Mouse (Mus musculus) heart, adult 2 months (tissue): ENCODE measurements around the gene Polr2j. TPM values are rescaled to one million over a fixed set of nuclear protein-coding genes. Genes with fewer than 3 reads are reported as not detected.

Source experiments
- DNase-seq, 2 experiments: peaks; one replicate each; pipeline ENCODE4 v3.0.0; 2021
- H3K27ac ChIP-seq: fragments of 200-600 bp; 2 replicates; pipeline ENCODE4 v1.8.1; 2022
- H3K27me3 ChIP-seq: fragments of 200-500 bp; 2 replicates; pipeline ENCODE4 v1.6.1; 2012; ENCODE audit warnings: mild to moderate bottlenecking, low read length, inconsistent platforms, mixed read lengths; ENCODE audit not compliant: control insufficient read depth, insufficient read depth
- H3K36me3 ChIP-seq: fragments of 200-500 bp; 2 replicates; pipeline ENCODE4 v1.6.1; 2012; ENCODE audit warnings: low read length, inconsistent platforms; ENCODE audit not compliant: control insufficient read depth, insufficient read depth
- H3K4me1 ChIP-seq: fragments of 200-500 bp; 2 replicates; pipeline ENCODE4 v1.6.1; 2011; ENCODE audit warnings: low read length; ENCODE audit not compliant: control insufficient read depth, insufficient read depth
- H3K4me3 ChIP-seq: fragments of 200-600 bp; 2 replicates; pipeline ENCODE4 v1.8.1; 2022
- H3K79me2 ChIP-seq: fragments of 200-500 bp; replicated peaks from 2 replicates; pipeline ENCODE4 v1.6.1; 2012; ENCODE audit warnings: mild to moderate bottlenecking, inconsistent platforms, low read length, moderate library complexity, mixed read lengths; ENCODE audit not compliant: control insufficient read depth, insufficient read depth
- H3K9ac ChIP-seq: fragments of 200-500 bp; 2 replicates; pipeline ENCODE4 v1.6.1; 2012; ENCODE audit warnings: low read depth, mild to moderate bottlenecking, control low read depth, inconsistent platforms, low read length, mixed read lengths
- CTCF ChIP-seq: fragments of 200-600 bp; IDR thresholded peaks from 2 replicates; pipeline ENCODE4 v1.8.1; 2022; ENCODE audit warnings: antibody characterized with exemption, mild to moderate bottlenecking, moderate library complexity
- EP300 ChIP-seq: fragments of 200-500 bp; IDR thresholded peaks from 2 replicates; pipeline ENCODE4 v1.6.1; 2011; ENCODE audit warnings: low read depth, low read length, control low read depth; ENCODE audit not compliant: insufficient read depth
- POLR2A ChIP-seq: fragments of 200-500 bp; IDR thresholded peaks from 2 replicates; pipeline ENCODE4 v1.6.1; 2011; ENCODE audit warnings: mild to moderate bottlenecking, low read depth, low read length, control low read depth; ENCODE audit not compliant: insufficient read depth
- WGBS: fragments of 180-500 bp; shearing (Covaris S2); methylation state at CpG from one replicate; pipeline ENCODE4 v1.1.7; 2018; 5-methylcytosine and 5-hydroxymethylcytosine counted together
- intact Hi-C: fragments of 180-260 bp; cut with DNase I; formaldehyde crosslinking; loops from one replicate; pipeline ENCODE4 v1.15.1; 2025
- long read RNA-seq: library from polyadenylated mRNA; stranded (forward); transcript quantifications from one replicate; pipeline ENCODE4 v2.0.0, GENCODE M21; 2021
- polyA plus RNA-seq: library from polyadenylated mRNA; depleted of rRNA; stranded (reverse); fragments of >200 nt; gene quantifications from 2 replicates; pipeline ENCODE4 v1.2.3, GENCODE M21; 2012; rRNA removed
- total RNA-seq, 2 experiments: library from RNA; stranded (reverse); gene quantifications; 2 replicates each; pipeline ENCODE4 v1.2.3; 2021

Gene Polr2j
- total RNA-seq (10 to 100 TPM; 63.5 to 89.3 TPM), polyA plus RNA-seq (66.9 and 70.9 TPM in 2 replicates)
- long read RNA-seq, transcript Polr2j-201 (4 exons, 646 nt), result major isoform, 40 of 41 reads
- long read RNA-seq, partial matches to known transcripts, result 0 of 41 reads
- long read RNA-seq, other reads (novel, unspliced or antisense), result 1 of 41 reads

DNA sequence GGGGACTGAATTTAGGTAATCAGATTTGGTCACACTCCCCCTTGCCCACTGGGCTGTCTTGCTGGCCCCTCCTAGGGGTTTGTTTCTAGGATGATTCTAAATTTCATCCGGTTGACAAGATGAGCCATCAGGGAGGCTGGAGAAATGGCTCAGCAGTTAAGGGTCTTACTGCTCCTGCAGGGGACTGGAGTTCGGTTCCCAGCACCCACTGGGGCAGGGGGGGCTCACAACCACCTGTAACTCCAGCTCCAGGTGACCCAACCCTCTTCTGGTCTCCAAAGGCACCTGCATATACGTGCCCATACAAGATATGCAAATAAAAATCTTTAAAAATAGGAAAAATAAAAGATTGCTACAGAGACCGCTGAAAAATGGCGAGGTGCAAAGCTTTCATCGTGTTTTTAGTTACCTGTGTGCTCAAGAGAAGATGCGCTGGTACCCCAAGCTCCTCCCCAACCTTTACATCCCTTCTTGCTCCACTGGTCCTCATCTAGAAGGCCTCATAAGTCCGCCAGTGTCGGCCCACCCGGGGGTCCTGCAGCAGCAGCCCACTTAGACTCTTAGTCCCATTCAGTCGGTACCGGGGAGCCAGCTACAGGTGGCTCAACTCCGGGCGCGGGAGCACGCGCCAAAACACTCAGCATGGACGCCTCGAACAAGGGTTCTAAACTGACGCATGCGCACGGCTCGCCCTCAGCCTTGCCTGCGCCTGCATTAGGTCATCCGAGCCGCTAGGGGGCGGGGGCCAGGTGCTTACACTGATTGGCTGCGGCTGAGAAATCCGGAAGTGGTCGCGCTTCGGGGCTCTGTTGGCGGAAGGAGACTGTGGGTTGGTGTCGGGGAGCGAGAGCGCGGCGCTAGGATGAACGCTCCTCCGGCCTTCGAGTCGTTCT, at the start of gene Polr2j:
Gene Polr2j (plus strand): TSS at position 741 of the 893 bp plus-strand sequence.
- Histone ChIP-seq H3K9ac (peak within 1 kb of the TSS; percentile 81), H3K4me3 (peak within 1 kb of the TSS; percentile 83), H3K4me1 (peaks cover 3% of the 10 kb centered on the region; the same call in 1 of the 2 replicates), H3K27me3 (no peaks in the 10 kb centered on the region), H3K79me2 (no peaks in the 10 kb centered on the region; the same call in 1 of the 2 replicates), H3K36me3 (no peaks in the 10 kb centered on the region), H3K27ac (peak within 1 kb of the TSS; percentile 84)
- intact Hi-C loops, result loop anchor here (1.0 to 2.0 kb wide), 2 partner anchors 20 to 31 kb away; partner anchors contain the start of genes Alkbh4 and Lrwd1
- DNase-seq, result peak; percentile 95 to 97
- 3% methylated on average over 42 of the region's 42 CpGs for WGBS
- TF ChIP-seq POLR2A, result peak; percentile 93
- TF ChIP-seq EP300, result peak; percentile 64; the same call in 1 of the 2 replicates
- TF ChIP-seq CTCF, result no peak

DNA sequence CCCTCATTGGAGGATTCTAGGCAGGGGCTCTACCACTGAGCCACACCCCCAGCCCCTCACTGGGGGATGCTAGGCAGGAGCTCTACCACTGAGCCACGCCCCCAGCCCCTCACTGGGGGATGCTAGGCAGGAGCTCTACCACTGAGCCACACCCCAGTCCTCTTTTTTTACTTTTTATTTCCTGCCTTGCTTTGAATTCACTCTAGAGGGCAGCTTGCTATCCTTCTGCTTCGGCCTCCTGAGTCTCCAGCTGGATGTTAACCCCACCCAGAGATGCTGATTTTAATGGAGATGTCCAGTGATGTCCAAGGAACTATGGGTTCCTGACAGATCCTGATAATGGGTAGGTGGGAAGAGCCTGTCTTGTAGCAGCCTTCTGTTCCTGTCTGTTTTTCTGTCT, 47.0 kb upstream of the Polr2j start:
- H3K27ac ChIP-seq, result no peak overlapping the region
- H3K9ac ChIP-seq, result no peak overlapping the region
- H3K36me3 ChIP-seq, result no peaks in the 10 kb centered on the region
- 60% methylated on average over 2 of the region's 2 CpGs for WGBS
- no peak for TF ChIP-seq POLR2A
- TF ChIP-seq EP300, result no peak
- TF ChIP-seq CTCF, result no peak
- 0 out of 2 replicates have a peak, but pooled peaks cover 1% of the 10 kb centered on the region for H3K4me1 ChIP-seq
- intact Hi-C loops, result no loop called here
- H3K27me3 ChIP-seq, result no peaks in the 10 kb centered on the region
- no peaks in the 10 kb centered on the region for H3K79me2 ChIP-seq
- no peak overlapping the region for H3K4me3 ChIP-seq
- no peak for DNase-seq

DNA sequence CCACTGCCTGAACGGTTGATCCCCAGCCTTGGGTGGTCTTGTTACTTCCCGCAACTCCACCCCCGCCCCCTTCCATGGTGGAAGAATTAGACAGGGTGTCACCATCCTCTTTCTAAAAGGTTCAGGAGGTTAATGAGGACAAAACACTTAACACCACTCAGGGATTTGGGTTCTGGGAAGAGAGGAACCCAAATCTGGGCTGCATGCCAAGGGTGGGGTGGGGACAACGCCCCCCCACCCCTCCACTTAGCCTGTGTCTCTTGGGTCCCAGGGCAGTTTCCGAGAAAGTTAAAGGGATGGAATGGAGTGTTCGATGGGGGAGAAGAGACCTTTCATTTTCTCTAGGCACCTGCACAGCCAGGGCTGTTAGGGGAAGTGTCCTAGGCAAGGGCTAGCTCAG, 43.4 kb upstream of the Polr2j start:
- no peaks in the 10 kb centered on the region for H3K27me3 ChIP-seq
- intact Hi-C loops, result no loop called here

DNA sequence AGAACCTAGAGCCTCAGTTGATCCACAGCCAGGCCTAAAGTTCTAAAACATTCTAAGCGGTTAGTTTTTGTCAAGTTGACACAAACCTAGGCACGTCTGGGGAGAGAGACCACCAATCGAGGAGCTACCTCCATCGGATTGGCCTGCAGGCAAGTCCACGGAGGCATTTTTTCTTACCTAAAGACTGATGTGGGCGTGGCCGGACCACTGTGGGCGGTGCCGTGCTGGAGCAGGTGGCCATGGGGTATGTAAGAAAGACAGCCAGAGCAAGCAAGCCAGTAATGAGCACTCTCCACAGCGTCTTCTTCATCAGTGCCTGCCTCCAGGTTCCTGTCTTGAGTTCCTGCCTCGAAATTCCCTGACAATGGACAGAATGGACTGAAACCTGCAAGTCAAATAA, 42.9 kb upstream of the Polr2j start:
- Histone ChIP-seq H3K4me1 (peaks cover 5% of the 10 kb centered on the region), H3K4me3 (no peak overlapping the region), H3K79me2 (no peaks in the 10 kb centered on the region), H3K27me3 (no peaks in the 10 kb centered on the region), H3K27ac (no peak overlapping the region), H3K36me3 (no peaks in the 10 kb centered on the region), H3K9ac (no peak overlapping the region)
- WGBS, result 71% methylated on average over 11 of the region's 11 CpGs
- TF ChIP-seq POLR2A (no peak), EP300 (no peak), CTCF (no peak)
- intact Hi-C loops, result no loop called here
- no peak for DNase-seq

More for the DNA sequence above, 43.4 kb upstream of the Polr2j start:
- TF ChIP-seq CTCF, result no peak
- H3K9ac ChIP-seq, result no peak overlapping the region
- no peak overlapping the region for H3K27ac ChIP-seq
- no peak for DNase-seq
- H3K4me3 ChIP-seq, result no peak overlapping the region
- H3K4me1 ChIP-seq, result peaks cover 5% of the 10 kb centered on the region
- no peaks in the 10 kb centered on the region for H3K79me2 ChIP-seq
- WGBS, result 37% methylated on average over 6 of the region's 6 CpGs
- H3K36me3 ChIP-seq, result no peaks in the 10 kb centered on the region

DNA sequence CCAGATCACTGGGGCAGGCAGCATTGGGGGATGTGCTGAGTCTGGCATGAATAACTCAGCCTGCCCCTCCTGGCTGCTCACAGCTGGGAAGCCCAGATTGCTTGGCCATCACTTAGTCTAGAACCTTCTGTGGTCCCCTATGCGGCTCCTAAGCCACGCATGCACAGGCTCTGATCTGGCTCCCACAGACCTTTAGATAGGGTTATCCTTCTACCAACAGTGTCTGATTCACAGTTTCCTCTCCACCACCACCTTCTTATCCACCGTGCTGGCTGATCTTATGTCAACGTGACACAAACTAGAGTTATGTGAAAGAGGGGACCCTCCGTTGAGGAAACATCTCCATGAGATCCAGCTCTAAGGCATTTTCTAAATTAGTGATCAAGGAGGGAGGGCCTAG, 41.4 kb upstream of the Polr2j start:
- TF ChIP-seq POLR2A (no peak), EP300 (no peak), CTCF (no peak)
- Histone ChIP-seq H3K27ac (no peak overlapping the region), H3K4me1 (peaks cover 3% of the 10 kb centered on the region), H3K9ac (no peak overlapping the region), H3K79me2 (no peaks in the 10 kb centered on the region), H3K27me3 (no peaks in the 10 kb centered on the region), H3K4me3 (no peak overlapping the region), H3K36me3 (no peaks in the 10 kb centered on the region)
- WGBS, result 78% methylated on average over 5 of the region's 5 CpGs
- intact Hi-C loops, result no loop called here
- no peak for DNase-seq

DNA sequence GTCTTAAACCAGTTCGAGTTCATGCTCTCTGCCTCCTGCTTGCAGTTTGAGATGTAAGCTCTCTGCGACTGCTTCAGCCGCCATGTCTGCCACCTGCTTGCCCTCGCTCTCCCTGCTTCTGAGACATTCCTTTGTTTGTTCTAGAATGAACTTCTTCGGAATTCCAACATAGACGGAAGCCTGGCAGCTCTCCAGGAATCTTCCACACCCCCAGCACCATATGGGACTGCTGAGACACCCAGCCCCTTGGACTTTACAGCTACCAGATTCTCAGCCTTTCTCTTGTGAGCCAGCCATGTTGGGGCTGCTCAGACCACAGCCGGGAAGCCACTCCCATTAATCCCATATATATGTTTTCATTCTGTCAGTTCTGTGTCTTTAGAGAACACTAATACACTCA, 40.1 kb upstream of the Polr2j start:
- Histone ChIP-seq H3K9ac (no peak overlapping the region), H3K27me3 (no peaks in the 10 kb centered on the region), H3K79me2 (no peaks in the 10 kb centered on the region), H3K4me1 (peaks cover 3% of the 10 kb centered on the region), H3K4me3 (no peak overlapping the region), H3K27ac (peak overlapping the region; percentile 72), H3K36me3 (no peaks in the 10 kb centered on the region)
- no peak for TF ChIP-seq EP300
- no peak for DNase-seq
- intact Hi-C loops, result no loop called here
- 28% methylated on average over 7 of the region's 7 CpGs for WGBS
